Mouse (Mus musculus): ENCODE data around the gene Timm8b.

GRCm38 (mm10) chr9:50561918-50562360, 41.8 kb upstream of the Timm8b start:
- TF ChIP-seq CTCF (IDR thresholded peaks at IDR 0.05; ENCODE audit: borderline replicate concordance, extremely low read depth, insufficient read depth, insufficient read length) (no peak), POLR2A (IDR thresholded peaks at IDR 0.05; ENCODE audit: borderline replicate concordance, extremely low read depth, insufficient read depth, insufficient read length, poor library complexity, severe bottlenecking) (no peak)
